Mouse (Mus musculus) liver, adult 2 months (tissue): Measurements from ENCODE around the gene Itga10.

Source experiments
- CTCF ChIP-seq: fragments of 200-500 bp; IDR thresholded peaks from 2 replicates; pipeline ENCODE4 v1.5.1; 2011; ENCODE audit warnings: low read depth, low read length, control low read depth
- POLR2A ChIP-seq: fragments of 200-500 bp; IDR thresholded peaks from 2 replicates; pipeline ENCODE4 v1.6.1; 2011; ENCODE audit warnings: low read length, control low read depth; ENCODE audit not compliant: insufficient read depth; ENCODE audit errors: extremely low read depth

GRCm38 (mm10) chr3:96688854-96689253 is 43.5 kb downstream of the Itga10 start:
- TF ChIP-seq CTCF = no peak
- no peak for TF ChIP-seq POLR2A
